Mouse (Mus musculus) forebrain, embryonic 14.5 days (tissue): ENCODE data around the gene Ccdc38. TPM values are rescaled to one million over a fixed set of nuclear protein-coding genes. Genes with fewer than 3 reads are reported as not detected.
A peak's percentile ranks its signal among the peaks of the same experiment; 100 is the strongest.
"Not testable (repeated sequence)": the region's sequence is repeated elsewhere in the genome, so short reads cannot be mapped to it uniquely, and the experiment has no call there.

Source experiments
- ATAC-seq: fragments of 200-750 bp; cut with Nextera tagmentation; 2 replicates; pipeline ENCODE4 v1.8.0; 2017; ENCODE audit warnings: mild to moderate bottlenecking, moderate library complexity
- DNase-seq: peaks from one replicate; pipeline ENCODE4 v3.0.0-alpha.2; 2015; ENCODE audit warnings: low spot score
- H3K27ac ChIP-seq: fragments of 300-500 bp; sonication (generic); 2 replicates; pipeline ENCODE4 v1.5.1; 2014; ENCODE audit warnings: low read depth, mild to moderate bottlenecking, control low read depth, low read length, moderate library complexity
- H3K27me3 ChIP-seq: fragments of 300-500 bp; sonication (generic); replicated peaks from 2 replicates; pipeline ENCODE4 v1.6.1; 2014; ENCODE audit warnings: low read length, control low read depth, mixed read lengths; ENCODE audit not compliant: control insufficient read depth, insufficient read depth
- H3K36me3 ChIP-seq: fragments of 300-500 bp; sonication (generic); 2 replicates; pipeline ENCODE4 v1.6.1; 2014; ENCODE audit warnings: low read length, control low read depth; ENCODE audit not compliant: control insufficient read depth, insufficient read depth
- H3K4me1 ChIP-seq: fragments of 300-500 bp; sonication (generic); 2 replicates; pipeline ENCODE4 v1.6.1; 2014; ENCODE audit warnings: antibody characterized with exemption, low read length, control low read depth; ENCODE audit not compliant: control insufficient read depth, insufficient read depth
- H3K4me2 ChIP-seq: fragments of 300-500 bp; sonication (generic); 2 replicates; pipeline ENCODE4 v1.6.1; 2014; ENCODE audit warnings: mild to moderate bottlenecking, control low read depth, low read length
- H3K4me3 ChIP-seq: fragments of 300-500 bp; sonication (generic); 2 replicates; pipeline ENCODE4 v1.5.1; 2014; ENCODE audit warnings: low read depth, low read length, control low read depth
- H3K9ac ChIP-seq: fragments of 300-500 bp; sonication (generic); 2 replicates; pipeline ENCODE4 v1.6.1; 2014; ENCODE audit warnings: mild to moderate bottlenecking, low read length, control low read depth, moderate library complexity
- H3K9me3 ChIP-seq: fragments of 300-500 bp; sonication (generic); replicated peaks from 2 replicates; pipeline ENCODE4 v1.6.1; 2016; ENCODE audit warnings: low read length, control low read depth, mixed read lengths; ENCODE audit not compliant: control insufficient read depth
- WGBS: fragments of 180-500 bp; shearing (Covaris S2); extraction: QIAGEN DNeasy Blood & Tissue Kit; methylation state at CpG from one replicate; pipeline ENCODE4 v1.1.7; 2014; 5-methylcytosine and 5-hydroxymethylcytosine counted together
- polyA plus RNA-seq: library from polyadenylated mRNA; unstranded; fragments of >200 nt; fragmentation: Nextera tagmentation; extraction: Ambion mirVana; gene quantifications from 2 replicates; pipeline ENCODE4 v1.2.1, GENCODE M21; 2014

The Ccdc38 gene
- polyA plus RNA-seq, 1 experiment from 2014 or later, result 0.32 TPM

- H3K9ac ChIP-seq, result no peak overlapping the region
- no peaks in the 10 kb centered on the region for H3K36me3 ChIP-seq
- no peak overlapping the region for H3K27ac ChIP-seq
- no peak overlapping the region for H3K4me2 ChIP-seq
- no peak overlapping the region for H3K4me3 ChIP-seq
- DNase-seq (no peak), ATAC-seq (no peak)
- no peaks in the 10 kb centered on the region for H3K27me3 ChIP-seq
- no peaks in the 10 kb centered on the region for H3K9me3 ChIP-seq
- 36% methylated on average over 4 of the region's 4 CpGs for WGBS
- H3K4me1 ChIP-seq, result no peaks in the 10 kb centered on the region
These were observed 1.9 kb downstream of the Ccdc38 start for GRCm38 (mm10) chr10:93542356-93542755.

DNA sequence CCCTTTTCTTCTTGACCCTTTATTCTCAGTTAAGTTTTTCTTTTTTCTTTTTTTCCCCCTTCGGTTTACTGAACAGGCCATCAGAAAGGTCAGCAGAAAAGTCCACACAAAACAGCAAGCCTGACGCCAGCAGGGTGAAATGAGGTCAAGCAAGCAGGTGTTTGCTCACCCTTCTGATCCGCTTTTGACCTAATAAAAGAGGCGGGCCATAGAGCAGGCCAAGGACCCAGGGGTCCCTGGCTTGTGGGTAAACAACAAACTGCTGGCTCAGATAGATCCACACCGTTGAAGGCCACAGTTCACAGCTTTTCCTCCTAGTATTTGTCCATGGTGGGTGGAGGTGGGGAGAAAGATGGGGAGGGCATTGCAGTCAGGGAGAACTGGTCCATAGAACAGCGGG lies 2.7 kb downstream of the Ccdc38 start:
- Histone ChIP-seq H3K4me2 (no peak overlapping the region), H3K9ac (no peak overlapping the region), H3K36me3 (no peaks in the 10 kb centered on the region), H3K9me3 (no peaks in the 10 kb centered on the region), H3K27ac (no peak overlapping the region), H3K4me1 (no peaks in the 10 kb centered on the region), H3K27me3 (no peaks in the 10 kb centered on the region), H3K4me3 (no peak overlapping the region)
- ATAC-seq, result no peak
- WGBS, result 56% methylated on average over 6 of the region's 6 CpGs
- no peak for DNase-seq

DNA sequence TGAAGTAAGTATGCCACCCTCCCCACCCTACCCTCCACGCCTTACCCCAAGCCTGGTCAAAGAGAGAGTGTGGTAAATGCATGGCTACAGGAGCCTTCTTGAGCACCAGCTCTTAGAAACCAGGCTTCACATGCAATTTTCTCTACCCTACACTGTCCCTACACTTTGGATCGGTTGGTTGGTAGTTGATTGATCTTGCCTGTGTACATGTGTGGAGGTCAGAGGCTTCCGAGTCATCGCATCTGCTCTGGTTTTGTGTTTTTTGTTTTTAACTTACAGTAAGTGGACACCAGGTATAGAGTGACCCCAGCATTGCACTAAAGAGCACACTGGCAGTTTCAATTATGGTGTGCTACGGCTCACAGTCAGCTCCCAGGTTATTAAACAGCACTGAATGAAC lies 3.7 kb downstream of the Ccdc38 start:
- no peaks in the 10 kb centered on the region for H3K36me3 ChIP-seq
- no peak for DNase-seq
- ATAC-seq, result no peak
- no peaks in the 10 kb centered on the region for H3K9me3 ChIP-seq
- H3K4me1 ChIP-seq, result no peaks in the 10 kb centered on the region
- H3K27ac ChIP-seq, result no peak overlapping the region
- H3K9ac ChIP-seq, result no peak overlapping the region
- WGBS, result 75% methylated on average over 5 of the region's 5 CpGs
- no peak overlapping the region for H3K4me3 ChIP-seq
- H3K27me3 ChIP-seq, result no peaks in the 10 kb centered on the region
- no peak overlapping the region for H3K4me2 ChIP-seq

DNA sequence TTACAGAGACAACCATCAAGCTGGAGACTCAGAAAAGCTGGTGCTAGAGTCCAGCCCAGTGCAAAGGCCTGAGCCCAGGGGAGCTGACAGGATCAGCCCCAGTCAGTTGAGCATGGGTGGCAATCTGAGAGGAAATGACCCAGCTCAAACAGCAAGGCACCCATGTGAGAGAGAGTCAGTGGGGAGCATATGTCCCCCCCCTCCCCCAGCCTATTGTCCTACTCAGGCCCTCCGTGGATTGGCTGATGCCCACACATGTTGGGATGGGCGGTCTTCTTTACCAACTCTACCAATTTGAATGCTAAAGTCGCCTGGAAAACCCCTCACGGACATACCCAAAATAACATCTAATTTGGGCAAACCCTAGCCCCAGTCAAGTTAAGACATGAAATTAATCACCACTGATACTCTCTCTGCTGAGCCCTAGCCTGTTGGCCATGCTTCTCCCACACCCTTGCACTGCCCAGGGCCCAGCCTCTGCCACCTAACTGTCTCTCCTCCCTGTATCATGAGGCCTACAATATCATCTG lies 7.4 kb downstream of the Ccdc38 start:
- WGBS, result 94% methylated on average over 4 of the region's 4 CpGs
- H3K4me2 ChIP-seq, result no peak overlapping the region

DNA sequence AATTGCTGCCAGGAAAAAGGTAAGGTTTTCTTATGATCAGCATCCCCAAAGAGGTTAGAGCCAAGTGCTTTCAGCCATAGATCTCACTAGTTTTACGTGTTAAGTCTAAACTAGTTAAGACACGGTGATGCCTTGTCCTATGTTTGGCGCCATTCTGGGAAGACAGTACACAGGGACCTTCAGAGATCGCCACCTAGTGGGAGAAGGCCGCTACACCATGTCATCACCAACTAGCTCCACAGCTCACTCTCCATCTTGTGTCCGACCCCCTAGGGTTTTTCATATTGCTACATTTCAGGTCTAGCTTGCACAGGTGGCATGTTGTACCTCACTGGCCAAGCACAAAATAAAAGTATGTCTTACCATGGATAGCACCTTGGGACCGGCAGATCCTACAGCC lies 8.6 kb downstream of the Ccdc38 start:
- ATAC-seq (peak; percentile 70), DNase-seq (peak; percentile 88)
- Histone ChIP-seq H3K27me3 (no peaks in the 10 kb centered on the region), H3K4me3 (no peak overlapping the region), H3K4me1 (no peaks in the 10 kb centered on the region), H3K4me2 (no peak overlapping the region), H3K36me3 (no peaks in the 10 kb centered on the region), H3K9me3 (no peaks in the 10 kb centered on the region), H3K9ac (no peak overlapping the region), H3K27ac (no peak overlapping the region)
- 13% methylated on average over 7 of the region's 7 CpGs for WGBS

More for the DNA sequence above, 7.4 kb downstream of the Ccdc38 start:
- Histone ChIP-seq H3K27ac (no peak overlapping the region), H3K9ac (no peak overlapping the region), H3K36me3 (no peaks in the 10 kb centered on the region), H3K4me1 (no peaks in the 10 kb centered on the region), H3K9me3 (no peaks in the 10 kb centered on the region), H3K4me3 (no peak overlapping the region), H3K27me3 (no peaks in the 10 kb centered on the region)
- ATAC-seq, result no peak
- no peak for DNase-seq

DNA sequence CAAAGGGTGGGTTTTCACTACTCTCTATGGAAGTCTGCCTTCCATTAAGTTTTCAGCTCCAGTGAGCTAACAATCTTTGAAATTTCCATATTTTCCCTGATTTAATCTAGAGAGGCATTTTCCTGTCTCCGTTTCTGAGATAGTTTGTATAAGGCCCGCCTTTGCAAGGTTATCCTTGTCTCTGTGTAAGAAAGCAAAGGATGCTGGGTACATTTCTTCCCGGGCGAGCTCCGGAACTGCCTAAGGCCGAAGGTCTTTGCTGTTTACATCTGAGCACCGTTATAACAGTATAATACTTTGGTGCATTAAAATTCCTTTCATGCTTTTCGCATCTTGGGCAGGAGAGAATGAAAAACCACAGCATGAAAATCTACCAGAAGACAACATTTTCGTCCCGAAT lies 9.4 kb downstream of the Ccdc38 start:
- H3K4me1 ChIP-seq, result no peaks in the 10 kb centered on the region
- 87% methylated on average over 10 of the region's 10 CpGs for WGBS
- DNase-seq (no peak), ATAC-seq (no peak)
- H3K4me3 ChIP-seq, result no peak overlapping the region
- H3K9me3 ChIP-seq, result no peaks in the 10 kb centered on the region
- no peaks in the 10 kb centered on the region for H3K36me3 ChIP-seq
- H3K4me2 ChIP-seq, result no peak overlapping the region
- H3K9ac ChIP-seq, result no peak overlapping the region
- H3K27ac ChIP-seq, result no peak overlapping the region
- H3K27me3 ChIP-seq, result no peaks in the 10 kb centered on the region

DNA sequence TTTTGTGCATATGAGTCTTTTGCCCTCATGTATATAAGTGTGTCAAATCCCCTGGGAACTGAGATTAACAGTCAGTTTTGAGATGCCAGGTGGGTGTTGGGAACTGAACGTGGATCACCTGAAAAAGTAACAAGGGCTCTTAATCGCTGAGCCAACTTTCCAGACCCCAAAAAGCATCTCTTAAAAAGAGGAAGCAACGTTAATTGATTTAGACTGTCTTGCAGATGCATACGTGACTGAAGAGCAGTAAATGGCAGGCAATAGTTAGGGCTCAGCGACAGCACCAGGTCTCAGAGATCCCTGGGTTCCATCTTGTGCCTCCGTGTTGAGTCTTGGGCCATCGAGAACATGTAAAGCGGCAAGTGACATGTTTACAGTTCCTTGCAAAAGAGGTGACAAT lies 12.2 kb downstream of the Ccdc38 start:
- Histone ChIP-seq H3K4me1 (no peaks in the 10 kb centered on the region), H3K27ac (no peak overlapping the region), H3K4me2 (no peak overlapping the region), H3K27me3 (no peaks in the 10 kb centered on the region), H3K9me3 (no peaks in the 10 kb centered on the region), H3K9ac (no peak overlapping the region), H3K4me3 (no peak overlapping the region), H3K36me3 (no peaks in the 10 kb centered on the region)
- ATAC-seq (no peak), DNase-seq (no peak)
- WGBS, result 87% methylated on average over 8 of the region's 8 CpGs

GRCm38 (mm10) chr10:93557971-93558370 lies 17.5 kb downstream of the Ccdc38 start:
- not testable (repeated sequence) for H3K36me3 ChIP-seq, ATAC-seq, H3K9ac ChIP-seq, H3K27me3 ChIP-seq, H3K4me2 ChIP-seq, H3K4me3 ChIP-seq, H3K4me1 ChIP-seq, H3K27ac ChIP-seq, H3K9me3 ChIP-seq, DNase-seq
- 79% methylated on average over 2 of the region's 2 CpGs for whole genome bisulfite sequencing

DNA sequence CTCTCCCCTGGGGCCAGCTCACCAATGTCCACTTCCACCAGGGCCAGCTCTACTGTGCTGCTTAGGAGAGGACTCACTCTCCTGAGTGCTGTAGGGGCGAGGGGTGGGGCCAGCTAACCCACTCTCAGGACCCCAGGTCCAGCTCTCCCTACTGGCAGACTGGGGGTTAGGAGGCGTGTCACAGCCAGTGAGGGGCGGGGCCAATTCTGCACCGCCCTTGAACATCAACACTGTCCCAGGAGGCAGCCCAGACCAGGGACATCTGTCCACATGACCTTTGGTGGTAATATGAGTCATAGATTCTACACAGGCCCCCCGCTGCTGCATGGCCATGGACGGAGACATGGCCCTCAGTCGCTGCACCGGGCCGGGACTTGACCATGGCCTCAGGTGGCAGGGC lies 19.4 kb downstream of the Ccdc38 start:
- H3K36me3 ChIP-seq, result no peaks in the 10 kb centered on the region
- H3K27me3 ChIP-seq, result no peaks in the 10 kb centered on the region
- no peak overlapping the region for H3K9ac ChIP-seq
- H3K4me1 ChIP-seq, result no peaks in the 10 kb centered on the region
- H3K4me2 ChIP-seq, result no peak overlapping the region
- 59% methylated on average over 9 of the region's 9 CpGs for WGBS
- no peak for DNase-seq
- ATAC-seq, result no peak
- H3K9me3 ChIP-seq, result no peaks in the 10 kb centered on the region
- no peak overlapping the region for H3K27ac ChIP-seq
- H3K4me3 ChIP-seq, result no peak overlapping the region
